Mouse (Mus musculus) B cell, adult (primary cell): ENCODE data around the gene Bpifb4. TPM values are rescaled to one million over a fixed set of nuclear protein-coding genes. Genes with fewer than 3 reads are reported as not detected.

Experiments used
- total RNA-seq: library from RNA; stranded (reverse); gene quantifications from 4 replicates; pipeline ENCODE4 v1.2.4, GENCODE M21; 2023; ENCODE audit not compliant: inconsistent age

Bpifb4 gene
- total RNA-seq: not detected in 4 replicates

GRCm38 (mm10) chr2:153937843-153938242, at the start of gene Bpifb4:
Gene Bpifb4, plus strand, starts transcription at chr2:153938212.

DNA sequence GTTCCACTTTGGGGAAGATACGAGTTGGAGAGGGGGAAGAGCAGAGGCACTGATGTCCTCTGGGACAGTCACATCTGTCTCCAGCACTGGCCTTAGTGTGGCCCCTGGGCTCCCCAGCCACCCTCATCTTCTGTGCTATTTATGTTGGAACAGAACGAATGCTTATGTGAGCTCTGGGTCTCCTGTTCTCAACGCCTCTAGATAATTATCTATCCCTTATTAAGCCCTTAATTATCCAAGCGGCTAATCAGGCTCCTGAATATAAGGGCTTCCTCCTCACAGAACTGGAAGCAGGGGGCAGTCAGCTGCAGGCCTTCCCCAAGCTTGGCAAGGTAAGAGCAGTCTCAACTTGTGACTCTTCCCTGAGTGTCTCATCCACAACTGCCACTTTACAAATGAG, 37.9 kb upstream of the Bpifb4 start, which contains the start of gene Bpifb6:
Gene Bpifb6, plus strand, starts transcription at position 301 of the 400 bp plus-strand sequence.

DNA sequence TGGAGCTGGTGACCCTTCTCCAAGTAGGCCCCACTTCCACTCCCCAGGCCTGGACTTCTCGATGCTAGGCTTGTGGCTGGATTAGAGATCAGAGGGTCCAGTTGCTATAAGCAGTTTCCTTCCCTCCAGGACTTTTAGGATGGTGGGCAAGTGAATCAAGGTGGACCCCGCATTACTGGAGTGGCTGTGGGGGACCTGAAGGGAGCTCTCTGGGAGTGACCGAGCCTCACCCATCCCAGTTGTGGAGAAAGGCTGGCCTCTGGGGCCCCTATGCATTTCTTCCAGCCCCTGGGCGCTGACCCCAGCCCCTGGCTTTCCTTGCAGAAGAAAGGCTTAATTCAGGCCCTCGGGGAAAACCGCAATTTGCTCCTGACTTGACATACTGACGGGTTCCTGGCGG, 20.1 kb upstream of the Bpifb4 start, which contains the start of gene Bpifb3:
Gene Bpifb3, plus strand, starts transcription at position 301 of the 400 bp plus-strand sequence.

DNA sequence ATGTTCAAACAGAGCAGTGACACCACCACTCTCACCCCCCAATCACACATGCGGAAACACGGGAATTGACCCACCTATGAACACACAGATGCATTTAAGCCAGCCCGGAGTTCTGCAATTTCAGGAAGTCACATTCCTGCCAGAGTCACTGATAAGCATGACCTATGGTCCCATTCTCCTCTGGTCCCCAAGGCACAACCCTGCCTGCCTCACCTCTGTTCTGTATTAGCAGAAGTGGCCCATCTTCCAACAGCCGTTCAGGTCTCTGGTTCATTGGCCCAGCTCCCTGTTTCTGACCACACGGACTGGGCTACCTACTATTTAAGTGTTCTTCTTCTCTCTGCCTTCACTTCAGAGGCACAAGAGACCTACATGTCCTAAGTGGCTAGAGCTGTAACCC, 36.6 kb downstream of the Bpifb4 start, which contains the start of gene Bpifa6:
Gene Bpifa6, plus strand, starts transcription at position 364 of the 400 bp plus-strand sequence.

GRCm38 (mm10) chr2:154007965-154008364, 70.0 kb downstream of the Bpifb4 start, which contains the start of gene Bpifa2:
Gene Bpifa2, plus strand, starts transcription at chr2:154008265.

Other genes starting within 250 kb of the Bpifb4 start
- not detected in 4 replicates for gene Dnmt3c, start 241.6 kb upstream of the Bpifb4 start, total RNA-seq
- 130 to 153 TPM (median 139 TPM) in 4 replicates for gene Mapre1, start 196.9 kb upstream of the Bpifb4 start, total RNA-seq
- gene Efcab8, start 158.3 kb upstream of the Bpifb4 start, total RNA-seq: 0.60 to 2.2 TPM (median 1.2 TPM) in 4 replicates
- gene Sun5, start 67.1 kb upstream of the Bpifb4 start, total RNA-seq: not detected in 4 replicates
- gene Bpifb2, start 63.2 kb upstream of the Bpifb4 start, total RNA-seq: 0.51 TPM in 1 of 4 replicates, not detected in the others
- not detected in 4 replicates for gene Bpifb6, start 37.8 kb upstream of the Bpifb4 start, total RNA-seq
- not detected in 4 replicates for gene Bpifb3, start 20.0 kb upstream of the Bpifb4 start, total RNA-seq
- not detected in 4 replicates for gene Bpifa6, start 36.7 kb downstream of the Bpifb4 start, total RNA-seq
- gene Bpifa2, start 70.1 kb downstream of the Bpifb4 start, total RNA-seq: not detected in 4 replicates
- not detected in 4 replicates for gene Bpifa3, start 192.1 kb downstream of the Bpifb4 start, total RNA-seq
- not detected in 4 replicates for gene Bpifa1, start 204.7 kb downstream of the Bpifb4 start, total RNA-seq
- gene Bpifa5, start 224.4 kb downstream of the Bpifb4 start, total RNA-seq: not detected in 4 replicates